Mouse (Mus musculus): ENCODE results near the gene Il13. TPM values are rescaled to one million over a fixed set of nuclear protein-coding genes. Genes with fewer than 3 reads are reported as not detected.
A peak's percentile ranks its signal among the peaks of the same experiment; 100 is the strongest.

Il13 gene
- polyA plus RNA-seq, 1 experiment = not detected

DNA sequence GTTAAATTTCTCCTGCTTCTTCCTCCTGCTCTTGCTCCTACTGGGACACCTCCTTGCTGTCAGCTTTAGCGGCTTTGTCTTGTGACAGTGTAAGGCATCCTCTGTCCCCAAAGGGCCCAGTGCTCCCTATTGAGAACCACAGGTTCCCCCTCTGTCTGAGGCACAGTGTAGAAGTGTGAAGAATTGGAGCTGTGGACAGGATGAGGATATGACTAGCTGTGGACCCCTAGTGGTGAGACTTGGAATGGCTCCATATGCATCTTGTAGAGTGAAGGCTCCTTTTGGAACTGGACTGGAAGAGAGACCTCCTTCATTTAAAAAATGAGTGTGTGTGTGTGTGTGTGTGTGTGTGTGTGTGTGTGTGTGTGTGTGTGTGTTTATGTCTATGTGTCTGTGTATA lies 6.6 kb downstream of the Il13 start:
- peak; percentile 89 for DNase-seq (ENCODE audit: low read depth)
- TF ChIP-seq CTCF (IDR thresholded peaks at IDR 0.05; ENCODE audit: borderline replicate concordance, extremely low read depth, insufficient read depth, insufficient read length) = peak; percentile 86; the same call in 1 of the 2 replicates
- TF ChIP-seq POLR2A (IDR thresholded peaks at IDR 0.05; ENCODE audit: borderline replicate concordance, extremely low read depth, insufficient read depth, insufficient read length, poor library complexity, severe bottlenecking) = no peak

DNA sequence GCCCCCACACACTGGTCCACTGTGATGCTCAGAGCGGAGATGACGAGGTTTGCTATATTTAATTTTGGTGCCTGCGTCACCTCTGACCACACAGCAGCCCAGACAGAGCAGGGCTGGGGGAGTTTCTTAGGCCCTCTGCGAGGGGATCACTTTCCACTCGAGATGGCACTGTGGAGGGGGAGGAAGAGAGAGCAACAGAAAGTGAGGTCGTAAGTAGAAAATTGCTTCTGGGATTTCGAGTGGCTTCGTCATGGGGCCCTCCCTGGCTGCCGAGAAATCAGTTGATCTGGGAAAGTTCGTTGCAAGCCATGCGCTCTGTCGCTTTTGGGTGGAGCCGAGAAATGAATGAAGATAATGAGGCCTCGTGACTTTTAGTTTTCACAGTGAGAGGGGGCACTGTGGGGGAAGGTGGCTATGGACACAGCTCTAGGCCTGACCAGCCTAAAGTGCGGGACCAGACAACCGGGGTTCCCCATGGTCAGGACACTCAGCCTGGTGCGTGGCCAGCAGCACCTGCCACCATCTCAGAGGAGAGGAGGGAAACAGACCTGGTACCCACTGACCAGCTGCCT lies 7.6 kb downstream of the Il13 start:
- no peak for DNase-seq (ENCODE audit: low read depth)
- TF ChIP-seq CTCF (IDR thresholded peaks at IDR 0.05; ENCODE audit: borderline replicate concordance, extremely low read depth, insufficient read depth, insufficient read length) (no peak), POLR2A (IDR thresholded peaks at IDR 0.05; ENCODE audit: borderline replicate concordance, extremely low read depth, insufficient read depth, insufficient read length, poor library complexity, severe bottlenecking) (no peak)

DNA sequence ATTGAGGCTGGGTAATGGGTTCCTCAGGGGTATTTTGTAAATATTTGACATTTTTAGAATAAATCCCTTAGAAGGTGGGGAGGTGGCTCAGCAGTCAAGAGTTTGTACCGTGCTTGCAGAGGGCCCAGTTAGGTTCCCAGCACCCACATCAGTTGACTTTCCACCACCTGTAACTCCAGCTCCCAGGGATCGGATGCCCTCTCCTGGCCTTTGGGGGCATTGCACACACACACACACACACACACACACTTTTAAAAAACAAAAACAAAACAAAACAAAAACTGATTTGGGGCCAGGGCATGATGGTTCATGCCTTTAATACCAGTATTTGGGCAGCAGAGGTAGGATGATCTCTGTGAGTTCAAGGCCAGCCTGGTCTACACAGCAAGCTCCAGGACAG lies 10.4 kb downstream of the Il13 start:
- TF ChIP-seq CTCF (IDR thresholded peaks at IDR 0.05; ENCODE audit: borderline replicate concordance, extremely low read depth, insufficient read depth, insufficient read length) (no peak), POLR2A (IDR thresholded peaks at IDR 0.05; ENCODE audit: borderline replicate concordance, extremely low read depth, insufficient read depth, insufficient read length, poor library complexity, severe bottlenecking) (no peak)
- no peak for DNase-seq (ENCODE audit: low read depth)

DNA sequence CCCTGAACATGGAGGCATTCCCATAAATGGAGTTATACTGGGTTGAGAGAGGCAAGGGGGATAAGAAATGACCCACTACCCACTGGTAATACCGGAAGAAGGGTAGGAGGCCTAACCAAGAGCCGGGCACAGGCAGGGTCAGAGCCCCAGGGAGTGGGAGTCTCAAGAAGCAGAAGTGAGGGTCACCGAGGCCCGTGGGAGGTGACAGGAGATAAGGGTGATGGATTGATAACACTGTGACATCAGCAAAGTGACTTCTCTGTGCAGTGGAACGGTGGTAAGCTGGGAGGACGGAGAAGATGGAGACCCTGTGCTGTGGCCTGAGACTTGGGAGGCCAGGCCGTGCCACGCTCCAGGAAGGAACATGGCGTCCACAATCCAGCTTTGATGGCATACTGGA lies 10.9 kb downstream of the Il13 start:
- no peak for TF ChIP-seq POLR2A (IDR thresholded peaks at IDR 0.05; ENCODE audit: borderline replicate concordance, extremely low read depth, insufficient read depth, insufficient read length, poor library complexity, severe bottlenecking)
- no peak for DNase-seq (ENCODE audit: low read depth)

DNA sequence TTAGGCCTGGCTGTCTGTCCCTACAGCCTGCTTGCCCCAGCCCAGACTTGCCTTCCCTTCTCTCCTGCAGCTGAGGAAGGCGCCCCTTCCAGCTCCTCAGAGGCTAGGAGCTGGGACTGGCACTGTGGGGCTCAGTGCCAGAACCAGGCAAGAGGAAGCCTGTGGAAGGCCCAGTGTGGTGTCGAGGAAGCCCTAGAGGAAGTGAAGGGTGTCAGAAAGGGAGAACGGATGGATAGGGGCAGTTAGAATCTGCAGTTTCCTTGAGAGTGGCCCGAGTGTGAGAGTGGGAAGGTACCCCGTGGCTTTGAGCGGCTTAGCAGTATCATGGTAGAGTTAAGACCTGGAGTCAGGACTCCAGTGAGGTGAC lies 12.1 kb downstream of the Il13 start:
- TF ChIP-seq CTCF (IDR thresholded peaks at IDR 0.05; ENCODE audit: borderline replicate concordance, extremely low read depth, insufficient read depth, insufficient read length) (no peak), POLR2A (IDR thresholded peaks at IDR 0.05; ENCODE audit: borderline replicate concordance, extremely low read depth, insufficient read depth, insufficient read length, poor library complexity, severe bottlenecking) (no peak)
- DNase-seq (ENCODE audit: low read depth) = no peak

DNA sequence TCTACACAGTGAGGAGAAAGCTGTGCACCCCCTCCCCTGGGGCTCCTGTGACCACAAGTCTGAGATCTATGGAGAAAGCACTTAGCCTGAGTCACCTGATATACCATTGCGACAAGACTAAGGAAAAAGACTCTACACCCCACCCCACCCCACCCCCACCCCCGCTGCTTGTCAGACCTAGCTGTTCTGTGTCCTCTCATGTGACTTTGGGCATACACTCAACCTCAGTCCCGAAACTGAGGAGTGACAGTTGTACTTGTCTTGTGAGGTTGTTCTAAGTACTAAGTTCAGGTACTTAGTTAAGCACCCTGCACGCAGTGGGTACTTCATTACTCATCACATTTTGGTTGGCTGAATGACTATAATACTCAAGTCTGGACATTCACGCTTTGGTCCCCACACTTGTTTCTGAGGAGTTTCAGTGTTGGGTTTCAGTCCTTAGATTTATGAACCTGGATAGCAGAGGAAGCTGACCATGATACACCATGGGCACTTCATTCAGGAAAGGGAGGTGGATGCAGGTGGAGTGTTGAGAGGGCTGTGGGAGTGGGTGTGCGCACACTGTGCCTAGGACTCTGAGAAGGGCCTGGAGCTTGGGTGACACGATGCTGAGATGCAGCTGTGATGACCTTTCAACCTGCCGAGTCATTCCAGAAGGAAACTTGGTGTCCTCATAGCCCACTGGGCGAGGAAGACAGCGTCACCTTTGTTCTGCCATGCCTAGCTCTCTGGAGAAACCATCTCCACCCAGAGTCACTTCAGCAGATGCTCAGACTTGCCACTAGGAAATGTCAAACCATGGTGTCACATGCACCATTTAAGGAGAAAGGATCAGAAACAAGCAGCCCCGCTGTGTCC lies 12.7 kb downstream of the Il13 start:
- TF ChIP-seq CTCF (IDR thresholded peaks at IDR 0.05; ENCODE audit: borderline replicate concordance, extremely low read depth, insufficient read depth, insufficient read length) (no peak), POLR2A (IDR thresholded peaks at IDR 0.05; ENCODE audit: borderline replicate concordance, extremely low read depth, insufficient read depth, insufficient read length, poor library complexity, severe bottlenecking) (no peak)

DNA sequence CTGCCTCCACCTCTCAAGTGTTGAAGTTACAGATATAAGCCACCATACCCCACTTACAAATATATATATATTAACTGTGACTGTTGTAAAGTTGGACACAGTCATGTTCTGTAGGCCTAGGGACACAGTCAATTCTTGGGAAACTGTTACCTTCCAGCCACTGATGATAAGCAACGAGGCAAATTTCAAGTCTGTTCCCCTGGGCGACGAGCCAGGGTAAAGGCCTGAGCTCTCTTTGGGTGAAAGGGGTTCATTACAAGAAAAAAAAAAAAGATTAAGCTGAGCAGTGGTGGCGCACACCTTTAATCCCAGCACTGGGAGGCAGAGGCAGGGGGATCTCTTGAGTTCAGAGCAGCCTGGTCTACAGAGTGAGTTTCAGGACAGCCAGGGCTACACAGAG lies 14.4 kb downstream of the Il13 start:
- TF ChIP-seq POLR2A (IDR thresholded peaks at IDR 0.05; ENCODE audit: borderline replicate concordance, extremely low read depth, insufficient read depth, insufficient read length, poor library complexity, severe bottlenecking) (no peak), CTCF (IDR thresholded peaks at IDR 0.05; ENCODE audit: borderline replicate concordance, extremely low read depth, insufficient read depth, insufficient read length) (no peak)
- DNase-seq (ENCODE audit: low read depth) = no peak

More for the DNA sequence above, 12.7 kb downstream of the Il13 start:
- no peak for DNase-seq (ENCODE audit: low read depth)

DNA sequence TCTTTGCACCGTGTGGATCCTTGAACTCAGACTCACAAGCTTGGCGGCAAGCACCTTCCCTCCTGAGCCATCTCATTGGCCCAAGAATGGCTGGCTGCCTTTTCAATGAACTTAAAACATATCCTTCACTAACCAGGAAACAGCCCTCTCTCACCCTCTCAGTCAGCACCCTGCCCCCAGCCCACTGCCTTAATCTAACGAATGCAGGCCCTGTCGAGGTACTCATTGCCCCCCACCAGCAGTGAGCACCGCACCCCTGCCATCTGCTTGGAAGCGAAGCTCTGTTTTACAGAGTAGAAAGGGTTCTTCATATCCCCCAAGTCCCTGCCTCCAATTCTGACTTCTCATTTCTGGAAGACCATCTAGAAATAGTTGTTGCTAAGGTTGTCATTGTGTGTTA lies 15.1 kb downstream of the Il13 start:
- TF ChIP-seq POLR2A (IDR thresholded peaks at IDR 0.05; ENCODE audit: borderline replicate concordance, extremely low read depth, insufficient read depth, insufficient read length, poor library complexity, severe bottlenecking) = no peak
- no peak for TF ChIP-seq CTCF (IDR thresholded peaks at IDR 0.05; ENCODE audit: borderline replicate concordance, extremely low read depth, insufficient read depth, insufficient read length)

DNA sequence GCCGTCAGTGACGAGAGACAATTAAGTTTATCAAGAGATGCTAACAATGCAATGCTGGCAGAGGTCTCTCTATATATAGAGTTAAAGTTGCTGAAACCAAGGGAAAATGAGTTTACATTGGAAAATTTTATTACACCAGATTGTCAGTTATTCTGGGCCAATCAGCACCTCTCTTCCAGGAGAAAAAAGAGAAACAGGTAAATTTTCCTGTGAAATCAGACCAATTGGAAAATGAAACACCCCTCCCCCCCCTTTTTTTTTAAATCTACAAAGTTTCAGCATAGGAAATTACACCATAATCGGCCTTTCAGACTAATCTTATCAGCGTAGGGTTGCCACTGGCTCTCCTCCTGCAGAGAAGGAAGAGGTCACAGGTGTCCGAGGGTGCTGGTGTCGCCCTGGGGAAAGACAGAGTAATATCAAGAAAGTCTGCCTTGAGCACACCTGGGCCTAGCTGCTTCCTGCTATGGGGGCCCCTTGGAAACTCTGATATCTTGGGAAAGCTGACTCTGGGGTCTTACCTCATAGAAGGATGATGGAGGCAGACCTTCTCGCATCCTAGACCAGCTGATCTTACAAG lies 15.8 kb downstream of the Il13 start, which contains the start of gene Il4:
Il4 (minus strand) TSS at position 51 of the 580 bp plus-strand sequence.
- DNase-seq (ENCODE audit: low read depth) = no peak
- TF ChIP-seq CTCF (IDR thresholded peaks at IDR 0.05; ENCODE audit: borderline replicate concordance, extremely low read depth, insufficient read depth, insufficient read length) = no peak
- TF ChIP-seq POLR2A (IDR thresholded peaks at IDR 0.05; ENCODE audit: borderline replicate concordance, extremely low read depth, insufficient read depth, insufficient read length, poor library complexity, severe bottlenecking) = no peak

More for the DNA sequence above, 15.1 kb downstream of the Il13 start:
- DNase-seq (ENCODE audit: low read depth) = no peak

DNA sequence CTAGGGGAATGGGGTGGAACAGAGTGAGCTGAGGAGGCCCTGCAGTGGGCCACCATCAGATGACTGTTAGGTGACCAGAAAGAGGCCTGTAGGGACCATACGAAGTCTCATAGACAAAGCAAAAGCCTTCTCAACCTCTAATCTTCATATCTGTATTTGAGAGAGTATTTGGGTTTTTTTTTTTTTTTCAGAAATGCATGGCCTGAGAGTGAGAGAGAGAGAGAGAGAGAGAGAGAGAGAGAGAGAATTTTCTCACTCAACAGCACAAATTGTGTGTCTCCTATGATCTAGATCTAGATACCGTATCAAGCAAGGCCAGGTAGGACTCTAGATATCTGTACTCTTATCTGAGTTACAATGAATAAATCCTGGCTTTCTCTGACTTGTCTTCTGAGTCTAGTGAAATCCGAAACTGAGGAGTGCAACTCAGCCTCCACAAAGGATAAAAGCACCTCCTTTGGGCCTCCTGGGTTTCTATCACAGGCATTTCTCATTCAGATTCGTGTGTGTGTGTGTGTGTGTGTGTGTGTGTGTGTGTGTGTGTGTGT lies 16.9 kb downstream of the Il13 start:
- TF ChIP-seq POLR2A (IDR thresholded peaks at IDR 0.05; ENCODE audit: borderline replicate concordance, extremely low read depth, insufficient read depth, insufficient read length, poor library complexity, severe bottlenecking) (no peak), CTCF (IDR thresholded peaks at IDR 0.05; ENCODE audit: borderline replicate concordance, extremely low read depth, insufficient read depth, insufficient read length) (no peak)

DNA sequence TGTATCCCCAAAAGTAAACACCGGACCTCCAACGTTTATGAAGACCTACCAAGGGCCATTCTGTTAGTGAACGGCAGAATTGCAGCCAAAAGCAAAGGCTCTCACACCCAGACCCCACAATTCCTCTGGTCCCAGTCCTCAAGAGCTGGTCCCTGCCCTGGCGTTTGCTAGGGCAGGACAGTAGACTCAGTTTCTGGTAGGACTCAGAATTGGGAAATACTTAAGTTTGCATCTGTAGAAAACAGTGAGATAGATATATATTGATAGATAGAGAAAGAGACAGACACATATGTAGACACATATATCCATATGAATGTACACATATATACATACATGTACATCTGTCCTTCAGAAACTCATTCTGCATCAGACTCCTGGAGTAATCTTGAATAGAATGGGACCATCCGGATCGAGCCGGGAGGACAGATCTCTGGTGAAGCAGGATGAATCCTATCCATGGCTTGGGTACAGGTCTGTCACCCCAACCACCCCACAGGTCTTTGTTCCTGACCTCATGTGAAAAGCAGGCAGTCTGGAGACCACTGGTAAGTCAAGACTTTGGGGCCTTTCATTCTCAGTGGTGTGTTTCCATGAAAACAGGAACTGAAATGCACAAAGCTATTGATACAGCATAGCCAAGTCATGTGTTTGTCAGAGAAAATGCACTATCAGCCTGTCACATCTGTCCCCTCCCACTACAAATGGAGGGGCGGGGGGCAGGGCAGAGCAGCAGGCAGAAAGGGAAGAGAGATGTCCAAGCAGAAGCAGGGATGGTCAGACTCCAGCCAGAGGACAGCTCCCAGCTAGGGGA lies 17.5 kb downstream of the Il13 start:
- no peak for DNase-seq (ENCODE audit: low read depth)
- TF ChIP-seq CTCF (IDR thresholded peaks at IDR 0.05; ENCODE audit: borderline replicate concordance, extremely low read depth, insufficient read depth, insufficient read length) (no peak), POLR2A (IDR thresholded peaks at IDR 0.05; ENCODE audit: borderline replicate concordance, extremely low read depth, insufficient read depth, insufficient read length, poor library complexity, severe bottlenecking) (no peak)

More for the DNA sequence above, 16.9 kb downstream of the Il13 start:
- DNase-seq (ENCODE audit: low read depth) = no peak
